Mouse (Mus musculus): Measurements from ENCODE around the gene Numb. TPM values are rescaled to one million over a fixed set of nuclear protein-coding genes. Genes with fewer than 3 reads are reported as not detected.

Gene Numb
- polyA plus RNA-seq, 1 experiment from 2014 or later, result 52.6 TPM

DNA sequence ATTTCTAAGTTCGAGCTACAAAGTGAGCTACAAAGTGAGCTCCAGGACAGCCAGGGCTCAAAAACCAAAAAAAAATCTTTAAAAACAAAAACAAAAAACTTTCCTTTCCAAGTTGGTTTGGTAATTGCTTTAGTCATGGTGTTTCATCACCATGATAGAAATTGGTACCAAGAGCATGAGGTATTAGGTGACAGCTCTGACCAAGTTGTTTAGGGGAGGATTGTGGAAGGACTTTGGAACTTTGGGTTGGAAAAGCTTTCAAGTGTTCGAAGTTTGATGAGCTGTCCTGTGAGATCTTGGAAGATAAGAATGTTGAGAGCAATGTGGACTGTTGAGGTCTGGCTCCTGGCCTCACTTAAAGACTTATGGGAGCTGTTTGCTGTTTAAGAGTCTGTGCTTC lies 161.5 kb downstream of the Numb start:
- no peak overlapping the region for H3K4me2 ChIP-seq (replicated peaks; ENCODE audit: low read depth, low read length)
- no peaks in the 10 kb centered on the region for H3K9me3 ChIP-seq (ENCODE audit: low read length)
- no peaks in the 10 kb centered on the region for H3K27me3 ChIP-seq (replicated peaks; ENCODE audit: insufficient read depth, low read length)
- 65% methylated on average over 2 of the region's 2 CpGs for WGBS
- no peak overlapping the region for H3K9ac ChIP-seq (replicated peaks; ENCODE audit: low read depth)
- H3K36me3 ChIP-seq (ENCODE audit: insufficient read depth, low read length), result no peaks in the 10 kb centered on the region
- DNase-seq (ENCODE audit: low spot score) (no peak), ATAC-seq (no peak)
- H3K4me1 ChIP-seq (ENCODE audit: insufficient read depth, low read depth, low read length), result peaks cover 6% of the 10 kb centered on the region; the same call in 1 of the 2 replicates
- no peak overlapping the region for H3K4me3 ChIP-seq (ENCODE audit: low read depth, low read length)
- H3K27ac ChIP-seq (ENCODE audit: low read length), result no peak overlapping the region
- TF ChIP-seq EP300 (IDR thresholded peaks at IDR 0.05), result no peak
- no peak for TF ChIP-seq CTCF (IDR thresholded peaks at IDR 0.05)

DNA sequence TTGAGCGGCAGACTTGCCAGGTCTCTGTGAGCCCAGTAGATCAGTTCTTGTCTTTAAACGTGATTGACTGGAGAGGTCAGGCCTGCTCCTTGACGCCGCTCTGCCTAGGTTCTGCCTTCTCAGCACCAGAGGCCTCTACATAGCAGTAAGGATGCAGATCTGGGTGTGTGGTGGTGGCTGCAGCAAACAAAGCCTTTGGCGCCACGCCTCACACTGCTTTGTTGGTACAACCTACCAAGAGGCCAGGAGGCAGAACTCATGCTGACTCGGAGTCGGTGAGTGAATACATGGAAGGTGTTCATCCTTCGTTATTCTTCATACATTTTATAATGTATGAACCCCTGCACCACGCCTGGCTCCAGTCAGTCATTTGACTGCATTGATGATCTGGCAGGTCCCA lies 163.0 kb downstream of the Numb start:
- H3K36me3 ChIP-seq (ENCODE audit: insufficient read depth, low read length), result no peaks in the 10 kb centered on the region
- DNase-seq (ENCODE audit: low spot score) (no peak), ATAC-seq (no peak)
- no peak for TF ChIP-seq EP300 (IDR thresholded peaks at IDR 0.05)
- no peak for TF ChIP-seq CTCF (IDR thresholded peaks at IDR 0.05)
- H3K4me3 ChIP-seq (ENCODE audit: low read depth, low read length), result no peak overlapping the region
- no peaks in the 10 kb centered on the region for H3K9me3 ChIP-seq (ENCODE audit: low read length)
- H3K27me3 ChIP-seq (replicated peaks; ENCODE audit: insufficient read depth, low read length), result no peaks in the 10 kb centered on the region
- WGBS, result 79% methylated on average over 10 of the region's 10 CpGs
- no peak overlapping the region for H3K27ac ChIP-seq (ENCODE audit: low read length)
- no peak overlapping the region for H3K9ac ChIP-seq (replicated peaks; ENCODE audit: low read depth)
- peaks cover 6% of the 10 kb centered on the region; the same call in 1 of the 2 replicates for H3K4me1 ChIP-seq (ENCODE audit: insufficient read depth, low read depth, low read length)
- H3K4me2 ChIP-seq (replicated peaks; ENCODE audit: low read depth, low read length), result no peak overlapping the region

DNA sequence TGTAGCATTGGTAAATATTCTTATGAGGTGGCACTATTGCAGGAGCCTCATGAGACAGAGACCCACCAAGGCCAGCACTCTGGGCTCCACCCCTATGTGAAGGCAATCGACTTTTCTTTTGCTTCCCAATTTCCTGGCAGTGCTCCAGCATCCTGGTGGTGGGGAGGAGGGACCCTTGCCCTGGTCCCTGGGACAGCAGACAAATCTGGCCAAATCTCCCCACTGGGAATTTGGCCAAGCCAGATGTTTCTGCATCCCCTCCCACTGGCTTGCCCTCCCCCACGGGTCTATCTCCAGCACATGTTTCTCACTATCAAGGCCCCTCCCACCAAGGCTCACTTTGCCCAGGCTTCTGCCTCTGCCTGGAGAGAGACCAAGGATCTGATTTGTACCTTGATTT lies 169.2 kb downstream of the Numb start:
- Histone ChIP-seq H3K36me3 (ENCODE audit: insufficient read depth, low read length) (no peaks in the 10 kb centered on the region), H3K9ac (replicated peaks; ENCODE audit: low read depth) (no peak overlapping the region), H3K27me3 (replicated peaks; ENCODE audit: insufficient read depth, low read length) (no peaks in the 10 kb centered on the region), H3K4me1 (ENCODE audit: insufficient read depth, low read depth, low read length) (no peaks in the 10 kb centered on the region), H3K4me2 (replicated peaks; ENCODE audit: low read depth, low read length) (no peak overlapping the region), H3K4me3 (ENCODE audit: low read depth, low read length) (no peak overlapping the region), H3K9me3 (ENCODE audit: low read length) (no peaks in the 10 kb centered on the region), H3K27ac (ENCODE audit: low read length) (no peak overlapping the region)
- no peak for ATAC-seq
- peak; percentile 22 for DNase-seq (ENCODE audit: low spot score)
- WGBS, result 17% methylated on average over 2 of the region's 2 CpGs
- TF ChIP-seq CTCF (IDR thresholded peaks at IDR 0.05) (no peak), EP300 (IDR thresholded peaks at IDR 0.05) (no peak)

DNA sequence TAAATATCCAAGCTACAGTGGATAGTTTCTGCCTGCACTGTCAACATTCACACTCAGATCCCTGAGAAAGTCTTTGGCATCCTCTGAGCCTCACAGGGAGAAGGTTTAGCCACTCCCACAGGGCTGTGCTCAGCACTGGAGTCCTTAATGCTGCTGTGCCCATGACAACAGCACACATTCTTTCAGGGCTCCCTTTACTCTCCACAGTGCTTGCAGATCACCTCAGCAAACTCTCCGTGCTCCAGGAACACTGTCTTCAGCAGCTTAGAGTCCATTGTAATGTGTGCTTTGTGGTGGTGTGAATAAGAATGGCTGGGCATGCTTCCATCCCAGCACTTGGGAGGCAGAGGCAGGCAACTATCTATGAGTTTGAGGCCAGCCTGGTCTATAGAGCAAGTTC lies 172.5 kb downstream of the Numb start:
- no peaks in the 10 kb centered on the region for H3K27me3 ChIP-seq (replicated peaks; ENCODE audit: insufficient read depth, low read length)
- H3K9ac ChIP-seq (replicated peaks; ENCODE audit: low read depth), result no peak overlapping the region
- H3K4me2 ChIP-seq (replicated peaks; ENCODE audit: low read depth, low read length), result no peak overlapping the region
- 41% methylated on average over 1 of the region's 1 CpGs for WGBS
- H3K9me3 ChIP-seq (ENCODE audit: low read length), result no peaks in the 10 kb centered on the region
- DNase-seq (ENCODE audit: low spot score), result no peak
- H3K36me3 ChIP-seq (ENCODE audit: insufficient read depth, low read length), result no peaks in the 10 kb centered on the region
- H3K4me3 ChIP-seq (ENCODE audit: low read depth, low read length), result no peak overlapping the region
- no peaks in the 10 kb centered on the region for H3K4me1 ChIP-seq (ENCODE audit: insufficient read depth, low read depth, low read length)
- TF ChIP-seq CTCF (IDR thresholded peaks at IDR 0.05) (no peak), EP300 (IDR thresholded peaks at IDR 0.05) (no peak)
- ATAC-seq, result no peak
- H3K27ac ChIP-seq (ENCODE audit: low read length), result no peak overlapping the region

Other genes with a start within 250 kb of the Numb start
- gene Psen1, start 233.8 kb downstream of the Numb start, polyA plus RNA-seq (2015; fragmentation: Nextera tagmentation; extraction: Ambion mirVana), result 39.7 and 40.6 TPM in 2 replicates
- 0.29 and 0.30 TPM in 2 replicates for gene Papln, start 158.3 kb downstream of the Numb start, polyA plus RNA-seq (2015; fragmentation: Nextera tagmentation; extraction: Ambion mirVana)
- 11.7 and 11.9 TPM in 2 replicates for gene Riox1, start 28.7 kb upstream of the Numb start, polyA plus RNA-seq (2015; fragmentation: Nextera tagmentation; extraction: Ambion mirVana)
- not detected in 2 replicates for gene Heatr4, start 62.9 kb upstream of the Numb start, polyA plus RNA-seq (2015; fragmentation: Nextera tagmentation; extraction: Ambion mirVana)
- 79.7 and 99.8 TPM in 2 replicates for gene Acot2, start 65.9 kb upstream of the Numb start, polyA plus RNA-seq (2015; fragmentation: Nextera tagmentation; extraction: Ambion mirVana)
- 164 and 195 TPM in 2 replicates for gene Acot1, start 87.6 kb upstream of the Numb start, polyA plus RNA-seq (2015; fragmentation: Nextera tagmentation; extraction: Ambion mirVana)
- gene Acot4, start 116.4 kb upstream of the Numb start, polyA plus RNA-seq (2015; fragmentation: Nextera tagmentation; extraction: Ambion mirVana), result 0.12 and 0.13 TPM in 2 replicates
- gene Gm49366, start 117.0 kb upstream of the Numb start, polyA plus RNA-seq (2015; fragmentation: Nextera tagmentation; extraction: Ambion mirVana), result not detected in 2 replicates
- not detected in 2 replicates for gene Acot3, start 130.2 kb upstream of the Numb start, polyA plus RNA-seq (2015; fragmentation: Nextera tagmentation; extraction: Ambion mirVana)
- not detected in 2 replicates for gene Acot5, start 147.4 kb upstream of the Numb start, polyA plus RNA-seq (2015; fragmentation: Nextera tagmentation; extraction: Ambion mirVana)
- 1.1 and 1.3 TPM in 2 replicates for gene Acot6, start 178.7 kb upstream of the Numb start, polyA plus RNA-seq (2015; fragmentation: Nextera tagmentation; extraction: Ambion mirVana)
- 3.1 and 4.5 TPM in 2 replicates for gene Dnal1, start 192.4 kb upstream of the Numb start, polyA plus RNA-seq (2015; fragmentation: Nextera tagmentation; extraction: Ambion mirVana)
- 1.9 and 2.9 TPM in 2 replicates for gene Pnma1, start 226.6 kb upstream of the Numb start, polyA plus RNA-seq (2015; fragmentation: Nextera tagmentation; extraction: Ambion mirVana)

All from lung, postnatal 0 days (tissue).